Comparison of ENCODE assay signal across 10 mouse cellular contexts in genomic region chr1:91816571-91816970, GRCm38 (mm10). TPM values are rescaled to one million over a fixed set of nuclear protein-coding genes. Genes with fewer than 3 reads are reported as not detected.
DNase-seq lines count a peak whose midpoint lies in the region.
"Had no signal": no experiment of that assay in that cellular context is flagged by ENCODE, and none has a peak within 500 bp of the region (broad histone marks: within the 10 kb centered on the region; RNA-seq: fewer than 3 reads in every experiment).

No protein-coding gene starts in this region.

- DNase-seq in heart, adult 18-20 months: peak; percentile 22 to 45
- DNase-seq in heart, adult 8-10 months (ENCODE audit: low spot score): no peak
- peak; percentile 39 for DNase-seq in urinary bladder, postnatal 25 days (ENCODE audit: low spot score)
- DNase-seq in urinary bladder, postnatal 10 days (ENCODE audit: low spot score): no peak
- DNase-seq in heart, postnatal 25 days (ENCODE audit: low spot score): peak; percentile 19
- DNase-seq in layer of hippocampus, adult 11-12 months (ENCODE audit: low spot score): no peak
- no peak for DNase-seq in neural tube, embryonic 10.5 days (ENCODE audit: extremely low spot score, low spot score)
- no peak for DNase-seq in natural killer cell, adult 2 months (ENCODE audit: low spot score in 2 of 2)
- DNase-seq: cerebellum, adult 9-11 months had no signal

- intact Hi-C loops in heart, postnatal 25 days (cut with DNase I): no loop called here

RNA-seq across cellular contexts. Expression of gene Twist2, which starts 15.3 kb away (rescaled TPM):
- total RNA-seq in heart, adult 18-20 months (2021): 1 to 10 TPM in 1 of 2 experiments, under 1 TPM in 1; 0.80 to 1.3 TPM
- total RNA-seq in heart, adult 8-10 months (2022): 1 to 10 TPM in 3 of 4 experiments, under 1 TPM in 1; 1.00 to 1.8 (median 1.2) TPM
- total RNA-seq in heart, postnatal 25 days (2021): 1 to 10 TPM; 1.2 to 1.9 TPM
- total RNA-seq: granulocyte monocyte progenitor cell, adult 5-6 weeks had no signal

Comparison
In these comparisons a context has a peak if more than half of its experiments do, and no peak if none do; other contexts are left out.
1. DNase-seq: peak in heart, adult 18-20 months (2 of 2), urinary bladder, postnatal 25 days (single experiment) and heart, postnatal 25 days (single experiment); none in heart, adult 8-10 months (single experiment), urinary bladder, postnatal 10 days (single experiment), layer of hippocampus, adult 11-12 months (single experiment), neural tube, embryonic 10.5 days (single experiment) and natural killer cell, adult 2 months (0 of 2).